Comparison of ENCODE assay signal across 10 mouse cellular contexts in genomic region chr5:36069503-36070360, GRCm38 (mm10).
DNase-seq lines count a peak whose midpoint lies in the region; ATAC-seq lines count a peak whose summit lies in the region.
"Had no signal": no experiment of that assay in that cellular context is flagged by ENCODE, and none has a peak within 500 bp of the region (broad histone marks: within the 10 kb centered on the region; RNA-seq: fewer than 3 reads in every experiment).

No protein-coding gene starts in this region.

- H3K4me1 ChIP-seq in hindbrain, embryonic 10.5 days (replicated peaks), result peaks cover 47% of the 10 kb centered on the region
- H3K4me1 ChIP-seq in hindbrain, embryonic 13.5 days (replicated peaks), result peaks cover 25% of the 10 kb centered on the region
- peaks cover 28% of the 10 kb centered on the region for H3K4me1 ChIP-seq in heart, embryonic 11.5 days (ENCODE audit: control insufficient read depth, insufficient read depth, low read length)

- no peaks in the 10 kb centered on the region for H3K36me3 ChIP-seq in hindbrain, embryonic 10.5 days
- peaks cover 5% of the 10 kb centered on the region; the same call in 1 of the 2 replicates for H3K36me3 ChIP-seq in hindbrain, embryonic 13.5 days
- no peaks in the 10 kb centered on the region for H3K36me3 ChIP-seq in heart, embryonic 11.5 days (ENCODE audit: control insufficient read depth, insufficient read depth, low read length)
- H3K36me3 ChIP-seq: embryonic facial prominence, embryonic 12.5 days had no signal

- H3K9me3 ChIP-seq in hindbrain, embryonic 10.5 days, result 0 out of 2 replicates have a peak, but pooled peaks cover 3% of the 10 kb centered on the region
- no peaks in the 10 kb centered on the region for H3K9me3 ChIP-seq in hindbrain, embryonic 13.5 days
- H3K9me3 ChIP-seq in heart, embryonic 11.5 days (replicated peaks; ENCODE audit: control insufficient read depth, low read length), result no peaks in the 10 kb centered on the region
- H3K9me3 ChIP-seq: embryonic facial prominence, embryonic 12.5 days had no signal

- H3K9ac ChIP-seq in hindbrain, embryonic 13.5 days, result no peak overlapping the region
- H3K9ac ChIP-seq in heart, embryonic 11.5 days (ENCODE audit: low read depth, low read length), result 0 out of 2 replicates have a peak overlapping the region, but pooled peaks have one; percentile 16
- H3K9ac ChIP-seq: embryonic facial prominence, embryonic 12.5 days had no signal

- peak; percentile 35 for DNase-seq in hindbrain, embryonic 10.5 days (ENCODE audit: low spot score)
- DNase-seq in adrenal gland, adult (ENCODE audit: inconsistent age in 2 of 2, low spot score in 1 of 2), result peak; percentile 74 to 87
- DNase-seq in lung, adult 18-20 months, result peak; percentile 53 to 56
- DNase-seq in telencephalon, adult 2 months (ENCODE audit: low read depth, low spot score), result peak; percentile 55
- DNase-seq in thymus, postnatal 25 days, result no peak

- H3K27me3 ChIP-seq in hindbrain, embryonic 10.5 days (ENCODE audit: insufficient read depth, poor library complexity, severe bottlenecking), result peaks cover 50% of the 10 kb centered on the region
- peaks cover 56% of the 10 kb centered on the region for H3K27me3 ChIP-seq in hindbrain, embryonic 13.5 days
- H3K27me3 ChIP-seq in heart, embryonic 11.5 days (ENCODE audit: control insufficient read depth, insufficient read depth, low read length), result no peaks in the 10 kb centered on the region
- H3K27me3 ChIP-seq: embryonic facial prominence, embryonic 12.5 days had no signal

- H3K27ac ChIP-seq in hindbrain, embryonic 10.5 days, result peak overlapping the region; percentile 57
- H3K27ac ChIP-seq in hindbrain, embryonic 13.5 days, result no peak overlapping the region
- H3K27ac ChIP-seq in heart, embryonic 11.5 days (ENCODE audit: low read depth, low read length), result peak overlapping the region; percentile 64
- H3K27ac ChIP-seq: embryonic facial prominence, embryonic 12.5 days; macrophage had no signal

- H3K4me2 ChIP-seq in hindbrain, embryonic 13.5 days, result no peak overlapping the region
- peak overlapping the region; percentile 2; the same call in 1 of the 2 replicates for H3K4me2 ChIP-seq in heart, embryonic 11.5 days
- H3K4me2 ChIP-seq: embryonic facial prominence, embryonic 12.5 days had no signal

- WGBS in hindbrain, embryonic 10.5 days, result 30% methylated on average over 6 of the region's 6 CpGs
- WGBS in hindbrain, embryonic 13.5 days, result 36% methylated on average over 6 of the region's 6 CpGs
- WGBS in heart, embryonic 11.5 days (ENCODE audit: insufficient replicate concordance), result 31% methylated on average over 6 of the region's 6 CpGs

- ATAC-seq in hindbrain, embryonic 13.5 days (ENCODE audit: low FRiP score), result no peak
- ATAC-seq in heart, embryonic 11.5 days (replicated peaks; ENCODE audit: insufficient number of reproducible peaks, low FRiP score, low TSS enrichment), result peak; percentile 75
- no peak for ATAC-seq in erythroid progenitor cell, adult 5-6 weeks (replicated peaks; ENCODE audit: low FRiP score, poor library complexity, severe bottlenecking)

- no peak overlapping the region for H3K4me3 ChIP-seq in hindbrain, embryonic 10.5 days
- no peak overlapping the region for H3K4me3 ChIP-seq in hindbrain, embryonic 13.5 days
- no peak overlapping the region for H3K4me3 ChIP-seq in heart, embryonic 11.5 days (ENCODE audit: low read depth, low read length)
- H3K4me3 ChIP-seq: embryonic facial prominence, embryonic 12.5 days had no signal
